Mouse (Mus musculus) midbrain, postnatal 0 days (tissue): Measurements from ENCODE around the gene Pnpla6. TPM values are rescaled to one million over a fixed set of nuclear protein-coding genes. Genes with fewer than 3 reads are reported as not detected.

ENCODE experiments used
- ATAC-seq: fragments of 200-750 bp; cut with Nextera tagmentation; 2 replicates; pipeline ENCODE4 v1.8.0; 2017; ENCODE audit warnings: moderate number of reproducible peaks, mild to moderate bottlenecking, moderate TSS enrichment, moderate library complexity; ENCODE audit not compliant: low FRiP score
- DNase-seq: peaks from one replicate; pipeline ENCODE4 v3.0.0-alpha.2; 2015; ENCODE audit warnings: low spot score
- H3K27ac ChIP-seq: fragments of 300-500 bp; sonication (generic); 2 replicates; pipeline ENCODE4 v1.5.1; 2014; ENCODE audit warnings: low read depth, mild to moderate bottlenecking, low read length, mixed read lengths
- H3K27me3 ChIP-seq: fragments of 300-500 bp; sonication (generic); 2 replicates; pipeline ENCODE4 v1.6.1; 2014; ENCODE audit warnings: low read length, control low read depth, mixed read lengths; ENCODE audit not compliant: insufficient read depth
- H3K36me3 ChIP-seq: fragments of 300-500 bp; sonication (generic); 2 replicates; pipeline ENCODE4 v1.6.1; 2014; ENCODE audit warnings: low read length, control low read depth, mixed read lengths; ENCODE audit not compliant: insufficient read depth
- H3K4me1 ChIP-seq: fragments of 300-500 bp; sonication (generic); 2 replicates; pipeline ENCODE4 v1.6.1; 2014; ENCODE audit warnings: mild to moderate bottlenecking, control low read depth, antibody characterized with exemption, low read length, mixed read lengths; ENCODE audit not compliant: insufficient read depth
- H3K4me2 ChIP-seq: fragments of 300-500 bp; sonication (generic); 2 replicates; pipeline ENCODE4 v1.6.1; 2014; ENCODE audit warnings: low read depth, mild to moderate bottlenecking, low read length, mixed read lengths; ENCODE audit not compliant: poor library complexity, severe bottlenecking
- H3K4me3 ChIP-seq: fragments of 300-500 bp; sonication (generic); 2 replicates; pipeline ENCODE4 v1.5.1; 2014; ENCODE audit warnings: low read depth, mild to moderate bottlenecking, low read length, moderate library complexity
- H3K9ac ChIP-seq: fragments of 300-500 bp; sonication (generic); replicated peaks from 2 replicates; pipeline ENCODE4 v1.6.1; 2014; ENCODE audit warnings: mild to moderate bottlenecking, low read length, moderate library complexity, mixed read lengths; ENCODE audit not compliant: poor library complexity, severe bottlenecking
- H3K9me3 ChIP-seq: fragments of 300-500 bp; sonication (generic); 2 replicates; pipeline ENCODE4 v1.6.1; 2016; ENCODE audit warnings: low read length, control low read depth
- CTCF ChIP-seq: IDR thresholded peaks from 2 replicates; pipeline ENCODE4 v1.5.1; 2016; ENCODE audit warnings: antibody characterized with exemption, mild to moderate bottlenecking
- WGBS: fragments of 180-500 bp; shearing (Covaris S2); extraction: QIAGEN DNeasy Blood & Tissue Kit; methylation state at CpG from one replicate; pipeline ENCODE4 v1.1.7; 2014; 5-methylcytosine and 5-hydroxymethylcytosine counted together
- polyA plus RNA-seq: library from polyadenylated mRNA; unstranded; fragments of >200 nt; fragmentation: Nextera tagmentation; extraction: Ambion mirVana; gene quantifications from 2 replicates; pipeline ENCODE4 v1.2.1, GENCODE M21; 2015
- total RNA-seq: library from RNA; depleted of rRNA; stranded (reverse); fragments of >200 nt; gene quantifications from 2 replicates; pipeline ENCODE4 v1.2.3, GENCODE M21; 2014

Pnpla6 gene
- total and polyA plus RNA-seq, 2 experiments from 2014 or later, result 36.8 to 57.5 TPM

DNA sequence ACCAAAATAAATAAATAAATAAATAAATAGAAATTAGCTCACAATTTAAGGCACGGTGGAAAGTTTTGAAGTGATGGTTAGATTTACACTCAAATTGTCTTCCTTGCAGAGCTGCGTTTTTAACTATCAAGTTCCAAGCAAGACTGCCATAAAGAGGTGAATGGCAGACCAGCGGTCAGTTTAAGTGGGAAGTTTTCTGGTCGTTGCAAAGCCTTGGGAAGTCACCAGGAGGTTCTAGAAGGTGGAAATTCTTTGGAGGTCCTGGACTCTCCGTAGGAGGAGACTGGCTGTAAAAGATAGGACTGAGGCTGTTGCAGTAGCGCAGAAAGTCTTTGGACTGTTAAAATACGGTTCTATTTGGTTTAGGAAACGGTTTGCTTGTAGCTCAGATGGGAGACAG lies 15.4 kb upstream of the Pnpla6 start:
- DNase-seq (no peak), ATAC-seq (peak; percentile 28)
- Histone ChIP-seq H3K4me2 (peak overlapping the region; percentile 67), H3K27ac (peak overlapping the region; percentile 77), H3K27me3 (no peaks in the 10 kb centered on the region), H3K4me1 (peaks cover 9% of the 10 kb centered on the region; the same call in 1 of the 2 replicates), H3K36me3 (peaks cover 20% of the 10 kb centered on the region), H3K9me3 (no peaks in the 10 kb centered on the region), H3K4me3 (peak overlapping the region; percentile 83), H3K9ac (peak overlapping the region; percentile 78)
- WGBS, result 7% methylated on average over 8 of the region's 8 CpGs
- no peak for TF ChIP-seq CTCF

- ATAC-seq (peak; percentile 91), DNase-seq (peak; percentile 99)
- Histone ChIP-seq H3K9ac (peak within 1 kb of the TSS; percentile 78), H3K4me1 (peaks cover 9% of the 10 kb centered on the region; the same call in 1 of the 2 replicates), H3K9me3 (no peaks in the 10 kb centered on the region), H3K27ac (peak within 1 kb of the TSS; percentile 77), H3K4me3 (peak within 1 kb of the TSS; percentile 83), H3K4me2 (peak within 1 kb of the TSS; percentile 80), H3K27me3 (no peaks in the 10 kb centered on the region), H3K36me3 (peaks cover 18% of the 10 kb centered on the region)
- peak; percentile 37 for TF ChIP-seq CTCF
- under 1% methylated on average over 70 of the region's 70 CpGs for WGBS
These were observed 14.7 kb upstream of the Pnpla6 start, which contains the start of gene Mcoln1 for GRCm38 (mm10) chr8:3500235-3501090. Gene Mcoln1, plus strand, starts transcription at chr8:3500457.

DNA sequence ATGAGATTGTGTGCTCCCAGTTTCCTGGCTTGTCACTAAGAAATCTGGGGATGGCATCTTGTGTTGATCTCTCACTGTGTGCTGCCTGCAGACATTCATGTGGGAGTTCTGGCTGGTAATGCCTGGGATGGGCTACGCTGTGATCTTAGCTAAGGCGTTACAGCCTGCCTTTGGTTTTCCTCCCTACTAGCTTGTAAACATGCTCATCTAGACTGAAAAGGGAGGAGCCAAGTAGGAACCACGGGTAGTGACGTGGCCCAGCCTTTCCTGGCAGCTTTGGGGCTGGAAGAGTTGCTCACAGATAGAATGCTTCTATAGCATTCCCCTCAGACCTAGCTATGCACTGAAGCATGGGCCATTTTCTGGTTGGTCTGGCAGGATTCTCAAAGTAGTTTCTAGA lies 13.0 kb upstream of the Pnpla6 start:
- Histone ChIP-seq H3K27me3 (no peaks in the 10 kb centered on the region), H3K4me2 (no peak overlapping the region), H3K36me3 (peaks cover 14% of the 10 kb centered on the region; the same call in 1 of the 2 replicates), H3K9ac (no peak overlapping the region), H3K27ac (no peak overlapping the region), H3K4me1 (peaks cover 9% of the 10 kb centered on the region; the same call in 1 of the 2 replicates), H3K4me3 (no peak overlapping the region), H3K9me3 (no peaks in the 10 kb centered on the region)
- no peak for DNase-seq
- no peak for ATAC-seq
- WGBS, result 75% methylated on average over 4 of the region's 4 CpGs
- TF ChIP-seq CTCF, result no peak

DNA sequence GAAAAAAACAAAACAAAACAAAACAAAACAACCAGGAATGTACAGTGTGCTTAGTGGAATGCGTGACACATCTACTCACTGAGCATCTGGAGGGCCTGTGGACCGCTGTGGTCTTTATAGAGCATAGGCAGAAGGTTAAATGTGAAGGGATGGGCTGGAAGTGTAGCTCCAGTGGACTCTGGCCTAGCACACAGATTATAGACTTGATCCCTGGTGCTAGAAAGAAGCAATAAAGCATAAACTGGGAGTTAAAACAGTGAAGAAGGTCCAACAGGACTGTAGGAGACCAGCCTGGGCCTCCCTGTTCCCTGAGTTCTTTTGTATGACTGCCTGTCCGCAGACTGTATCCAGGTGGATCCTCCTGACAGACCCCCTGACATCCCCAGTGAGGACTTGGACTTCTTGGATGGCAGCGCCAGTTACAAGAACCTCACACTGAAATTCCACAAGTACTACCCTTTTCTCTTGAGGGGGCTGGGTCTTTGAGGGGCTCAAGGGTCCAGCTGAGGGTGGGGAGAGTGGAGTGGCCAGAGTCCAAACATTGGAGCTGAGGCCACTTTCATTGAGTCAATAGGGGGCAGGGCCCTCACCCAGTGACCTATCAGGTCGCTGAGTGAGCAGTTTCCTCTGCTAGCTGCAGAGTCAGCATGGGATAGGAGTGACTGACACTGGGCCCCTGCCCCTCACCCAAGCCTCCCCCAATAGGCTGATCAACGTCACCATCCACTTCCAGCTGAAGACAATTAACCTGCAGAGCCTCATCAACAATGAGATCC lies 7.0 kb upstream of the Pnpla6 start:
- 87% methylated on average over 6 of the region's 6 CpGs for WGBS
- no peak for ATAC-seq
- no peaks in the 10 kb centered on the region for H3K27me3 ChIP-seq

DNA sequence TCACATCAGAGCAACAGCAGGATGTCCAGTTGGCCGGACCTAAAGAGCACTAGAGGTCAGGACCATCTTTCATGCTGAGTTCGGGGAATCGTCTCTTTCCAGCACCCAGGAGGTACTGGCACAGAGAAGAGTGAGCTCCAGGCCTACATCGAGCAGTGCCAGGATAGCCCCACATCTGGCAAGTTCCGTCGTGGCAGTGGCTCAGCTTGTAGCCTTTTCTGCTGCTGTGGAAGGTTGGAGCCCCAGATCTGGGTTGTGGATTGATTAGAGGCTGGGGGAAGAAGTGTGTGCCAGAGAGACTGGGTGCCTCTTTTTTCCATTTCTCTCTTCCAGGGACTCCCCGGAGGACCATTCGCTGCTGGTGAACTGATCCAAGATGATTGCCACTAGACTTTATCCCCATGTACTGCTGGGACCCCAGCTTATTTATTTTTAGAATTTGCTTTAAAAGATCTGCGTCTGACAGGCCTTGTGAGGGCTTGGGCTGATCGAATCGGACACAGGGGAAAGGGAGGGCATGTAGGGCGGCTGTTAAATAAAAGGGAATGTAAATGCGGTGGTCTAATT lies 420 bp upstream of the Pnpla6 start:
- peak overlapping the region; percentile 86 for H3K27ac ChIP-seq
- H3K4me3 ChIP-seq, result peak overlapping the region; percentile 67
- no peaks in the 10 kb centered on the region for H3K9me3 ChIP-seq
- TF ChIP-seq CTCF, result no peak
- no peaks in the 10 kb centered on the region for H3K27me3 ChIP-seq
- H3K36me3 ChIP-seq, result peaks cover 35% of the 10 kb centered on the region
- peak overlapping the region; percentile 70; the same call in 1 of the 2 replicates for H3K9ac ChIP-seq
- 29% methylated on average over 13 of the region's 13 CpGs for WGBS
- ATAC-seq (no peak), DNase-seq (no peak)
- H3K4me1 ChIP-seq, result no peaks in the 10 kb centered on the region
- H3K4me2 ChIP-seq, result peak overlapping the region; percentile 94

More for the DNA sequence above, 7.0 kb upstream of the Pnpla6 start:
- H3K4me3 ChIP-seq, result no peak overlapping the region
- no peak overlapping the region for H3K9ac ChIP-seq
- no peak for DNase-seq
- H3K4me2 ChIP-seq, result no peak overlapping the region
- H3K27ac ChIP-seq, result no peak overlapping the region
- H3K36me3 ChIP-seq, result peaks cover 51% of the 10 kb centered on the region
- H3K9me3 ChIP-seq, result no peaks in the 10 kb centered on the region
- TF ChIP-seq CTCF, result no peak
- H3K4me1 ChIP-seq, result no peaks in the 10 kb centered on the region
